Mouse (Mus musculus) bone marrow macrophage, adult 2 months (primary cell): ENCODE measurements at regions not wholly inside any gene's neighbourhood (a gene's known extent, or its start where the extent isn't known, plus 50 kb on each side); places are given as distances from the start of the nearest gene placed in this dataset.

ENCODE experiments used
- H3K27ac ChIP-seq: 2 replicates; pipeline ENCODE4 v1.5.1; 2012; ENCODE audit warnings: low read depth, low read length; ENCODE audit not compliant: insufficient read depth
- H3K4me1 ChIP-seq: 2 replicates; pipeline ENCODE4 v1.6.1; 2012; ENCODE audit warnings: low read length; ENCODE audit not compliant: control insufficient read depth, insufficient read depth
- H3K4me3 ChIP-seq: 2 replicates; pipeline ENCODE4 v1.5.1; 2012; ENCODE audit warnings: mild to moderate bottlenecking, low read length, moderate library complexity; ENCODE audit not compliant: insufficient read depth
- CTCF ChIP-seq: IDR thresholded peaks from 2 replicates; pipeline ENCODE4 v1.5.1; 2012; ENCODE audit warnings: low read depth, mild to moderate bottlenecking, low read length, moderate library complexity
- POLR2A ChIP-seq: IDR thresholded peaks from 2 replicates; pipeline ENCODE4 v1.6.1; 2012; ENCODE audit warnings: mild to moderate bottlenecking, low read depth, low read length, borderline replicate concordance

- no peak for TF ChIP-seq CTCF
- TF ChIP-seq POLR2A = no peak
- Histone ChIP-seq H3K4me1 (peaks cover 6% of the 10 kb centered on the region), H3K27ac (no peak overlapping the region), H3K4me3 (no peak overlapping the region)
Observed at GRCm38 (mm10) chr16:92960740-92961139, 134.8 kb upstream of the Runx1 start.

GRCm38 (mm10) chr16:92958967-92959366 is 133.0 kb upstream of the Runx1 start:
- H3K4me1 ChIP-seq = peaks cover 23% of the 10 kb centered on the region
- no peak overlapping the region for H3K4me3 ChIP-seq
- TF ChIP-seq CTCF (no peak), POLR2A (no peak)
- no peak overlapping the region for H3K27ac ChIP-seq

- TF ChIP-seq POLR2A (no peak), CTCF (no peak)
- no peak overlapping the region for H3K27ac ChIP-seq
- H3K4me1 ChIP-seq = peaks cover 32% of the 10 kb centered on the region
- H3K4me3 ChIP-seq = no peak overlapping the region
Observed at GRCm38 (mm10) chr16:92958146-92958545, 132.2 kb upstream of the Runx1 start.

- no peak overlapping the region for H3K4me3 ChIP-seq
- H3K4me1 ChIP-seq = peaks cover 48% of the 10 kb centered on the region
- H3K27ac ChIP-seq = no peak overlapping the region
- TF ChIP-seq CTCF = no peak
Observed at GRCm38 (mm10) chr16:92955508-92955907, 129.6 kb upstream of the Runx1 start.

GRCm38 (mm10) chr16:92955087-92955486 is 129.1 kb upstream of the Runx1 start:
- Histone ChIP-seq H3K27ac (no peak overlapping the region), H3K4me3 (no peak overlapping the region), H3K4me1 (peaks cover 48% of the 10 kb centered on the region)
- TF ChIP-seq CTCF = no peak
- no peak for TF ChIP-seq POLR2A

- peaks cover 48% of the 10 kb centered on the region for H3K4me1 ChIP-seq
- no peak for TF ChIP-seq CTCF
- TF ChIP-seq POLR2A = no peak
- no peak overlapping the region for H3K4me3 ChIP-seq
- no peak overlapping the region for H3K27ac ChIP-seq
Observed at GRCm38 (mm10) chr16:92953936-92954654, 128.1 kb upstream of the Runx1 start.

GRCm38 (mm10) chr16:92952336-92953097 is 126.6 kb upstream of the Runx1 start:
- peaks cover 44% of the 10 kb centered on the region for H3K4me1 ChIP-seq
- H3K27ac ChIP-seq = peak overlapping the region; percentile 46
- no peak overlapping the region for H3K4me3 ChIP-seq
- no peak for TF ChIP-seq CTCF

- Histone ChIP-seq H3K4me3 (no peak overlapping the region), H3K27ac (no peak overlapping the region), H3K4me1 (peaks cover 44% of the 10 kb centered on the region)
- TF ChIP-seq CTCF (no peak), POLR2A (no peak)
Observed at GRCm38 (mm10) chr16:92951516-92951915, 125.6 kb upstream of the Runx1 start.

- Histone ChIP-seq H3K4me1 (peaks cover 25% of the 10 kb centered on the region), H3K4me3 (no peak overlapping the region), H3K27ac (no peak overlapping the region)
- no peak for TF ChIP-seq POLR2A
- TF ChIP-seq CTCF = no peak
Observed at GRCm38 (mm10) chr16:92948494-92948893, 122.5 kb upstream of the Runx1 start.

- TF ChIP-seq POLR2A (no peak), CTCF (no peak)
- H3K4me3 ChIP-seq = no peak overlapping the region
- no peak overlapping the region for H3K27ac ChIP-seq
- H3K4me1 ChIP-seq = peaks cover 7% of the 10 kb centered on the region
Observed at GRCm38 (mm10) chr16:92946554-92946953, 120.6 kb upstream of the Runx1 start.
